Mouse (Mus musculus): ENCODE measurements around the gene Zfp987. TPM values are rescaled to one million over a fixed set of nuclear protein-coding genes. Genes with fewer than 3 reads are reported as not detected.
"Not testable (repeated sequence)": the region's sequence is repeated elsewhere in the genome, so short reads cannot be mapped to it uniquely, and the experiment has no call there.

The Zfp987 gene
- polyA plus RNA-seq, 1 experiment from 2014 or later = 0.14 TPM

- Histone ChIP-seq H3K4me3 (replicated peaks) (peak overlapping the region; percentile 16; the same call in 1 of the 2 replicates), H3K4me2 (peak overlapping the region; percentile 41)
- not testable (repeated sequence) for H3K27ac ChIP-seq; H3K9me3 ChIP-seq; H3K9ac ChIP-seq; H3K36me3 ChIP-seq; H3K4me1 ChIP-seq; ATAC-seq (ENCODE audit: insufficient read depth, low FRiP score, low read depth); H3K27me3 ChIP-seq (replicated peaks)
- 36% methylated on average over 45 of the region's 45 CpGs for WGBS
Observed at GRCm38 (mm10) chr4:146066932-146067580, 30.0 kb upstream of the Zfp987 start.

- not testable (repeated sequence) for H3K27ac ChIP-seq; H3K9ac ChIP-seq; ATAC-seq (ENCODE audit: insufficient read depth, low FRiP score, low read depth); H3K9me3 ChIP-seq; H3K27me3 ChIP-seq (replicated peaks); H3K4me1 ChIP-seq; H3K36me3 ChIP-seq
- Histone ChIP-seq H3K4me2 (peak overlapping the region; percentile 41), H3K4me3 (replicated peaks) (peak overlapping the region; percentile 16; the same call in 1 of the 2 replicates)
- 21% methylated on average over 55 of the region's 55 CpGs for WGBS
Observed at GRCm38 (mm10) chr4:146067594-146067993, 29.5 kb upstream of the Zfp987 start.

GRCm38 (mm10) chr4:146073264-146073663 is 23.8 kb upstream of the Zfp987 start:
- not testable (repeated sequence) for H3K4me3 ChIP-seq (replicated peaks); H3K27me3 ChIP-seq (replicated peaks); H3K9me3 ChIP-seq; H3K4me1 ChIP-seq; H3K4me2 ChIP-seq; H3K27ac ChIP-seq; H3K9ac ChIP-seq; ATAC-seq (ENCODE audit: insufficient read depth, low FRiP score, low read depth); H3K36me3 ChIP-seq
- WGBS = 80% methylated on average over 7 of the region's 7 CpGs

- not testable (repeated sequence) for H3K4me3 ChIP-seq (replicated peaks); H3K9me3 ChIP-seq; H3K9ac ChIP-seq; H3K4me1 ChIP-seq; H3K27ac ChIP-seq; H3K36me3 ChIP-seq; H3K4me2 ChIP-seq; ATAC-seq (ENCODE audit: insufficient read depth, low FRiP score, low read depth); H3K27me3 ChIP-seq (replicated peaks)
- 33% methylated on average over 3 of the region's 3 CpGs for WGBS
Observed at GRCm38 (mm10) chr4:146101448-146101847, 4.3 kb downstream of the Zfp987 start.

- not testable (repeated sequence) for ATAC-seq (ENCODE audit: insufficient read depth, low FRiP score, low read depth); H3K27ac ChIP-seq; H3K9me3 ChIP-seq; H3K4me2 ChIP-seq; H3K4me3 ChIP-seq (replicated peaks); H3K27me3 ChIP-seq (replicated peaks); H3K36me3 ChIP-seq; H3K9ac ChIP-seq; H3K4me1 ChIP-seq
- WGBS = no CpG with 5 or more reads among the region's 6 CpGs
Observed at GRCm38 (mm10) chr4:146156524-146156923, 59.4 kb downstream of the Zfp987 start, which contains the start of gene Zfp600. Zfp600 (plus strand) TSS chr4:146156824.

GRCm38 (mm10) chr4:146162893-146163292 is 65.8 kb downstream of the Zfp987 start:
- H3K4me1 ChIP-seq; H3K36me3 ChIP-seq; H3K4me3 ChIP-seq (replicated peaks); H3K9ac ChIP-seq; H3K9me3 ChIP-seq; H3K27me3 ChIP-seq (replicated peaks); H3K27ac ChIP-seq; ATAC-seq (ENCODE audit: insufficient read depth, low FRiP score, low read depth); H3K4me2 ChIP-seq: not testable (repeated sequence)
- 69% methylated on average over 4 of the region's 4 CpGs for WGBS

GRCm38 (mm10) chr4:146167202-146167832 is 70.2 kb downstream of the Zfp987 start:
- H3K27me3 ChIP-seq (replicated peaks); H3K27ac ChIP-seq; H3K9ac ChIP-seq; H3K4me3 ChIP-seq (replicated peaks); ATAC-seq (ENCODE audit: insufficient read depth, low FRiP score, low read depth); H3K4me1 ChIP-seq; H3K9me3 ChIP-seq; H3K4me2 ChIP-seq; H3K36me3 ChIP-seq: not testable (repeated sequence)
- WGBS = 73% methylated on average over 3 of the region's 3 CpGs

- ATAC-seq (ENCODE audit: insufficient read depth, low FRiP score, low read depth) = peak; percentile 65
- H3K36me3 ChIP-seq; H3K9me3 ChIP-seq; H3K27me3 ChIP-seq (replicated peaks); H3K9ac ChIP-seq; H3K4me3 ChIP-seq (replicated peaks); H3K4me2 ChIP-seq; H3K27ac ChIP-seq; H3K4me1 ChIP-seq: not testable (repeated sequence)
- WGBS = 81% methylated on average over 10 of the region's 10 CpGs
Observed at GRCm38 (mm10) chr4:146167879-146168532, 70.9 kb downstream of the Zfp987 start.

GRCm38 (mm10) chr4:146168730-146169215 is 71.7 kb downstream of the Zfp987 start:
- H3K4me1 ChIP-seq; H3K27me3 ChIP-seq (replicated peaks); H3K4me3 ChIP-seq (replicated peaks); H3K9me3 ChIP-seq; H3K27ac ChIP-seq; H3K9ac ChIP-seq; H3K36me3 ChIP-seq; H3K4me2 ChIP-seq: not testable (repeated sequence)
- no CpG with 5 or more reads among the region's 2 CpGs for WGBS
- ATAC-seq (ENCODE audit: insufficient read depth, low FRiP score, low read depth) = peak; percentile 74

GRCm38 (mm10) chr4:146173378-146174226 is 76.5 kb downstream of the Zfp987 start:
- 57% methylated on average over 4 of the region's 4 CpGs for WGBS
- H3K27ac ChIP-seq = not testable (repeated sequence)
- peak; percentile 66 for ATAC-seq (ENCODE audit: insufficient read depth, low FRiP score, low read depth)

More at GRCm38 (mm10) chr4:146173378-146174226, 76.5 kb downstream of the Zfp987 start:
- not testable (repeated sequence) for H3K27me3 ChIP-seq (replicated peaks); H3K4me1 ChIP-seq; H3K9ac ChIP-seq; H3K4me3 ChIP-seq (replicated peaks); H3K4me2 ChIP-seq; H3K36me3 ChIP-seq; H3K9me3 ChIP-seq

Measured in stomach, embryonic 15.5 days (tissue).